Mouse (Mus musculus): Measurements from ENCODE around the gene P3h4.

- TF ChIP-seq CTCF (IDR thresholded peaks at IDR 0.05; ENCODE audit: low read depth, low read length): no peak
- TF ChIP-seq POLR2A (IDR thresholded peaks at IDR 0.05; ENCODE audit: insufficient read depth, low read length): no peak
- no peak for TF ChIP-seq EP300 (IDR thresholded peaks at IDR 0.05; ENCODE audit: insufficient read depth, low read depth, low read length)
Observed at GRCm38 (mm10) chr11:100402682-100403081, 12.0 kb downstream of the P3h4 start.
